Mouse (Mus musculus) cortical plate, adult 2 months (tissue): Measurements from ENCODE around the gene Map3k5.

Experiments
- CTCF ChIP-seq: fragments of 200-500 bp; IDR thresholded peaks from 2 replicates; pipeline ENCODE4 v1.5.1; 2011; ENCODE audit warnings: mild to moderate bottlenecking, control low read depth, low read length; ENCODE audit not compliant: insufficient read depth; ENCODE audit errors: extremely low read depth
- POLR2A ChIP-seq: fragments of 200-500 bp; IDR thresholded peaks from 2 replicates; pipeline ENCODE4 v1.6.1; 2011; ENCODE audit warnings: mild to moderate bottlenecking, low read length, control low read depth; ENCODE audit not compliant: insufficient read depth; ENCODE audit errors: extremely low read depth

DNA sequence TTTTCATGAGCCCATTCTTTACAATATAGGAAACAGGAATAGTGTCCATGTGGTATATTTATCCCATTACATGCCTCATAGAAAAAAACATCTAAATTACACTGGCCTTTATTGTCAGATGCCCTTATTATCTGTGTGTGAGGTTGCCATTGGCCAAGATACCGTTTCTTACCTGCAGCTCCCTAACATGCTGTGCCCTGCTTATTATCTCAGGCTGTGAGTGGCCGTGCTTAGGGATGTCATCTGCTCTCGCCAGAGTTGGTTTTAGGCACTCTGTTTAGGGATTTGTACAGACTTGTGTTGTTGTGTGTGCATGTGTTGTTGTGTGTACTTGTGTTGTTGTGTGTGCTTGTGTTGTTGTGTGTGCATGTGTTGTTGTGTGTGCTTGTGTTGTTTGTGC lies 84.5 kb downstream of the Map3k5 start:
- TF ChIP-seq POLR2A (no peak), CTCF (no peak)
